8 mouse cellular contexts compared by ENCODE assay signal in the genomic region with DNA sequence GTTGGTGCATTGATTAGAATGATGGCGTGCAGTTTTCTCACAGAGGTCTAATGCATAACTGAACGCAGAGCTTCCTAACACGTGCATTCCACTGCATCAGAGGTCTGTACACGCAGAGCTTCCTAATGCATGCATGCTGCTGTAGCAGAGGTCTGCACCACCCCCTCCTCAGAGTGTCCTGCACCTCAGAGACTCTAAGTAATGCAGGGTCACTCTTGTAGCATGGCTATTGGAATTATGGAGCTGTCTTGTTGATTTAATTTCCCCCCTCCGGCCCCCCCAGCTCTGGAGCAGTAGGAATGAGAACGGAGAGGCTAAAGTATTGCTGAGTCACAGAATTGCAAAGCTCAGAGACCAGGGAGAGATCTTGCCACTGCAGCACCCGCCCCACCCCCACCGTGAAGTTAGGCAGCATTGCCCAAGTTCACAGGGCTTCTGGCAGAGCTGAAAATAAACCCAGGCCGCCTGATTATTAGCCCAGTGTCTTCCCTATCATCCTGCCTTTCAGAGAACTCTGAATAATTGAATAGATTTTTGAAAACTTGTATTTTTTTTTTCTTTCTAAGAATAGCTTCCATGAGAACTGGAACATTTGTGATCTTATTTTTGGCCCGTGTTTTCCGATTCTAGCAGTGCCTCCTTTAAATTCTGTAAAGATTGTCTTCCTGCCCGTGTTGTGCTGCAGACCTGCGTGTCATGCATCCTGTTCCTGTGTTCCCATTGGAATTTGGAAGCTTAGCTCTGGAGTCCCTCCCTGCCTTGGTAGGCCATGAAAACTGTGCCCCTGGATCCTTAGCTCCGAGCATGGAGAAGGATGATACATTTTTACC. TPM values are rescaled to one million over a fixed set of nuclear protein-coding genes. Genes with fewer than 3 reads are reported as not detected.
A peak's percentile ranks its signal among the peaks of the same experiment; 100 is the strongest.
DNase-seq lines count a peak whose midpoint lies in the region; ATAC-seq and TF ChIP-seq lines count a peak whose summit lies in the region.

No protein-coding gene starts in this region.

- H3K27ac ChIP-seq in forebrain, postnatal 0 days (ENCODE audit: low read depth, low read length), result peak overlapping the region; percentile 80
- peak overlapping the region; percentile 19 for H3K27ac ChIP-seq in hindbrain, embryonic 11.5 days (ENCODE audit: low read depth, low read length)
- peak overlapping the region; percentile 80 for H3K27ac ChIP-seq in limb, embryonic 10.5 days
- peak overlapping the region; percentile 85 for H3K27ac ChIP-seq in midbrain, embryonic 10.5 days (replicated peaks)

- peak; percentile 46 for DNase-seq in ovary, postnatal 36 days (ENCODE audit: low spot score)
- no peak for DNase-seq in ovary, adult 18-20 months (ENCODE audit: low spot score)
- peak; percentile 61 for DNase-seq in c-Kit-positive CD71-positive TER-119-negative erythroid progenitor cells, embryonic 14.5 days (ENCODE audit: low read depth)
- peak; percentile 62 for DNase-seq in forebrain, postnatal 0 days
- DNase-seq in hindbrain, embryonic 11.5 days (ENCODE audit: low spot score), result peak; percentile 52
- DNase-seq in limb, embryonic 10.5 days (ENCODE audit: low spot score), result peak; percentile 42
- DNase-seq in midbrain, embryonic 10.5 days (ENCODE audit: low spot score), result peak; percentile 56
- peak; percentile 61 for DNase-seq in testis, postnatal 10 days (ENCODE audit: low spot score)

- H3K4me2 ChIP-seq in forebrain, postnatal 0 days (ENCODE audit: low read depth), result peak overlapping the region; percentile 40
- peak overlapping the region; percentile 25 for H3K4me2 ChIP-seq in hindbrain, embryonic 11.5 days (replicated peaks; ENCODE audit: low read depth, low read length)

- H3K4me3 ChIP-seq in forebrain, postnatal 0 days (ENCODE audit: low read depth, low read length), result no peak overlapping the region
- H3K4me3 ChIP-seq in hindbrain, embryonic 11.5 days (ENCODE audit: low read depth, low read length), result no peak overlapping the region
- H3K4me3 ChIP-seq in limb, embryonic 10.5 days, result peak overlapping the region; percentile 15
- peak overlapping the region; percentile 43 for H3K4me3 ChIP-seq in midbrain, embryonic 10.5 days

- TF ChIP-seq CTCF in forebrain, postnatal 0 days (IDR thresholded peaks at IDR 0.05; ENCODE audit: low read depth), result no peak

- peak; percentile 67 for ATAC-seq in forebrain, postnatal 0 days
- ATAC-seq in hindbrain, embryonic 11.5 days (ENCODE audit: low FRiP score), result peak; percentile 90

- H3K27me3 ChIP-seq in forebrain, postnatal 0 days (ENCODE audit: insufficient read depth, low read length), result no peaks in the 10 kb centered on the region
- H3K27me3 ChIP-seq in hindbrain, embryonic 11.5 days (ENCODE audit: control insufficient read depth, insufficient read depth, low read length), result no peaks in the 10 kb centered on the region
- H3K27me3 ChIP-seq in limb, embryonic 10.5 days (ENCODE audit: low read depth, poor library complexity, severe bottlenecking), result no peaks in the 10 kb centered on the region
- H3K27me3 ChIP-seq in midbrain, embryonic 10.5 days (ENCODE audit: low read depth, poor library complexity, severe bottlenecking), result no peaks in the 10 kb centered on the region

- no peaks in the 10 kb centered on the region for H3K9me3 ChIP-seq in forebrain, postnatal 0 days (ENCODE audit: low read length)
- H3K9me3 ChIP-seq in hindbrain, embryonic 11.5 days (ENCODE audit: control insufficient read depth, low read length), result no peaks in the 10 kb centered on the region
- no peaks in the 10 kb centered on the region for H3K9me3 ChIP-seq in limb, embryonic 10.5 days (replicated peaks)
- no peaks in the 10 kb centered on the region for H3K9me3 ChIP-seq in midbrain, embryonic 10.5 days (replicated peaks)

- H3K4me1 ChIP-seq in forebrain, postnatal 0 days (ENCODE audit: insufficient read depth), result peaks cover 34% of the 10 kb centered on the region
- H3K4me1 ChIP-seq in hindbrain, embryonic 11.5 days (replicated peaks; ENCODE audit: control insufficient read depth, insufficient read depth, low read length), result peaks cover 5% of the 10 kb centered on the region
- H3K4me1 ChIP-seq in limb, embryonic 10.5 days, result peaks cover 40% of the 10 kb centered on the region
- H3K4me1 ChIP-seq in midbrain, embryonic 10.5 days, result peaks cover 53% of the 10 kb centered on the region

- H3K9ac ChIP-seq in forebrain, postnatal 0 days, result peak overlapping the region; percentile 26
- peak overlapping the region; percentile 35 for H3K9ac ChIP-seq in hindbrain, embryonic 11.5 days (ENCODE audit: low read depth, low read length)

- 11% methylated on average over 14 of the region's 14 CpGs for WGBS in forebrain, postnatal 0 days
- 21% methylated on average over 14 of the region's 14 CpGs for WGBS in hindbrain, embryonic 11.5 days
- WGBS in limb, embryonic 10.5 days, result 25% methylated on average over 14 of the region's 14 CpGs
- 20% methylated on average over 14 of the region's 14 CpGs for WGBS in midbrain, embryonic 10.5 days

- no peaks in the 10 kb centered on the region for H3K36me3 ChIP-seq in forebrain, postnatal 0 days (ENCODE audit: insufficient read depth)
- no peaks in the 10 kb centered on the region for H3K36me3 ChIP-seq in hindbrain, embryonic 11.5 days (ENCODE audit: control insufficient read depth, insufficient read depth, low read length)
- H3K36me3 ChIP-seq in limb, embryonic 10.5 days, result no peaks in the 10 kb centered on the region
- 0 out of 2 replicates have a peak, but pooled peaks cover under 1% of the 10 kb centered on the region for H3K36me3 ChIP-seq in midbrain, embryonic 10.5 days

RNA-seq across cellular contexts. Expression of gene Sort1, which starts 12.6 kb away (rescaled TPM):
- 61.9 and 69.0 TPM in 2 replicates for total RNA-seq in forebrain, postnatal 0 days (2014; rRNA removed)
- polyA plus RNA-seq in forebrain, postnatal 0 days (2015; fragmentation: Nextera tagmentation; extraction: Ambion mirVana), result 11.3 and 12.9 TPM in 2 replicates
- 20.2 and 27.5 TPM in 2 replicates for polyA plus RNA-seq in hindbrain, embryonic 11.5 days (2014; fragmentation: Nextera tagmentation; extraction: Ambion mirVana)
- polyA plus RNA-seq in limb, embryonic 10.5 days (2016; fragmentation: Nextera tagmentation; extraction: Ambion mirVana), result 9.4 and 12.1 TPM in 2 replicates
- 10.8 and 15.6 TPM in 2 replicates for polyA plus RNA-seq in midbrain, embryonic 10.5 days (2016; fragmentation: Nextera tagmentation; extraction: Ambion mirVana)

RNA-seq across cellular contexts. Expression of gene Psma5, which starts 39.7 kb away (rescaled TPM):
- total RNA-seq in forebrain, postnatal 0 days (2014; rRNA removed), result 134 and 189 TPM in 2 replicates
- 239 and 278 TPM in 2 replicates for polyA plus RNA-seq in forebrain, postnatal 0 days (2015; fragmentation: Nextera tagmentation; extraction: Ambion mirVana)
- 275 and 296 TPM in 2 replicates for polyA plus RNA-seq in hindbrain, embryonic 11.5 days (2014; fragmentation: Nextera tagmentation; extraction: Ambion mirVana)
- polyA plus RNA-seq in limb, embryonic 10.5 days (2016; fragmentation: Nextera tagmentation; extraction: Ambion mirVana), result 374 and 403 TPM in 2 replicates
- polyA plus RNA-seq in midbrain, embryonic 10.5 days (2016; fragmentation: Nextera tagmentation; extraction: Ambion mirVana), result 299 and 349 TPM in 2 replicates

Comparison
In these comparisons a context has a peak if more than half of its experiments do, and no peak if none do; other contexts are left out.
1. H3K27ac ChIP-seq: peak in every context shown above with its lines; median percentile 85 in midbrain, embryonic 10.5 days; 80 in forebrain, postnatal 0 days; 80 in limb, embryonic 10.5 days; 19 in hindbrain, embryonic 11.5 days.
2. H3K4me3 ChIP-seq: peak in limb, embryonic 10.5 days (single experiment) and midbrain, embryonic 10.5 days (single experiment); none in forebrain, postnatal 0 days (single experiment) and hindbrain, embryonic 11.5 days (single experiment).